Mouse (Mus musculus): ENCODE measurements at regions not wholly inside any gene's neighbourhood (a gene's known extent, or its start where the extent isn't known, plus 50 kb on each side); places are given as distances from the start of the nearest gene placed in this dataset.

GRCm38 (mm10) chr8:7894338-7894737 lies 766.7 kb downstream of the Efnb2 start:
- no peak for ATAC-seq (replicated peaks; ENCODE audit: poor library complexity)

GRCm38 (mm10) chr8:7853169-7853568 lies 807.9 kb downstream of the Efnb2 start:
- no peak for ATAC-seq (replicated peaks; ENCODE audit: poor library complexity)

GRCm38 (mm10) chr8:7850573-7850972 lies 810.5 kb downstream of the Efnb2 start:
- no peak for ATAC-seq (replicated peaks; ENCODE audit: poor library complexity)

- ATAC-seq (replicated peaks; ENCODE audit: poor library complexity): no peak
Observed at GRCm38 (mm10) chr8:7831948-7832347, 829.1 kb downstream of the Efnb2 start.

GRCm38 (mm10) chr8:7827811-7828210 lies 833.2 kb downstream of the Efnb2 start:
- no peak for ATAC-seq (replicated peaks; ENCODE audit: poor library complexity)

GRCm38 (mm10) chr8:7808395-7808794 lies 852.6 kb downstream of the Efnb2 start:
- ATAC-seq (replicated peaks; ENCODE audit: poor library complexity): no peak

GRCm38 (mm10) chr8:7799221-7799620 lies 861.8 kb downstream of the Efnb2 start:
- ATAC-seq (replicated peaks; ENCODE audit: poor library complexity): no peak

GRCm38 (mm10) chr8:7796156-7796555 lies 864.9 kb downstream of the Efnb2 start:
- no peak for ATAC-seq (replicated peaks; ENCODE audit: poor library complexity)

- no peak for ATAC-seq (replicated peaks; ENCODE audit: poor library complexity)
Observed at GRCm38 (mm10) chr8:7763820-7764219, 897.2 kb downstream of the Efnb2 start.

GRCm38 (mm10) chr8:7760987-7761386 lies 900.1 kb downstream of the Efnb2 start:
- ATAC-seq (replicated peaks; ENCODE audit: poor library complexity): no peak

- ATAC-seq (replicated peaks; ENCODE audit: poor library complexity): no peak
Observed at GRCm38 (mm10) chr8:7732726-7733125, 928.3 kb downstream of the Efnb2 start.

- no peak for ATAC-seq (replicated peaks; ENCODE audit: poor library complexity)
Observed at GRCm38 (mm10) chr8:7721880-7722279, 939.2 kb downstream of the Efnb2 start.

GRCm38 (mm10) chr8:7718898-7719696 lies 941.9 kb downstream of the Efnb2 start:
- ATAC-seq (replicated peaks; ENCODE audit: poor library complexity): no peak

- no peak for ATAC-seq (replicated peaks; ENCODE audit: poor library complexity)
Observed at GRCm38 (mm10) chr8:7710764-7711163, 950.3 kb downstream of the Efnb2 start.

- no peak for ATAC-seq (replicated peaks; ENCODE audit: poor library complexity)
Observed at GRCm38 (mm10) chr8:7709406-7709805, 951.6 kb downstream of the Efnb2 start.

- ATAC-seq (replicated peaks; ENCODE audit: poor library complexity): no peak
Observed at GRCm38 (mm10) chr8:7691355-7691996, 969.6 kb downstream of the Efnb2 start.

GRCm38 (mm10) chr8:7653804-7654203 lies 1007.2 kb downstream of the Efnb2 start:
- ATAC-seq (replicated peaks; ENCODE audit: poor library complexity): no peak

All from megakaryocyte progenitor cell, adult 5-6 weeks (primary cell).